Mouse (Mus musculus): ENCODE data around the gene Ifrd2. TPM values are rescaled to one million over a fixed set of nuclear protein-coding genes. Genes with fewer than 3 reads are reported as not detected.
"Not testable (repeated sequence)": the region's sequence is repeated elsewhere in the genome, so short reads cannot be mapped to it uniquely, and the experiment has no call there.

Ifrd2 gene
- polyA plus RNA-seq, 1 experiment from 2014 or later: 45.9 TPM

- Histone ChIP-seq H3K9me3 (no peaks in the 10 kb centered on the region), H3K27me3 (no peaks in the 10 kb centered on the region), H3K27ac (peak overlapping the region; percentile 92), H3K4me2 (peak overlapping the region; percentile 69), H3K4me3 (peak overlapping the region; percentile 84), H3K9ac (peak overlapping the region; percentile 67), H3K36me3 (peaks cover 37% of the 10 kb centered on the region), H3K4me1 (peaks cover 61% of the 10 kb centered on the region)
- under 1% methylated on average over 41 of the region's 41 CpGs for WGBS
- ATAC-seq (ENCODE audit: insufficient number of reproducible peaks, low FRiP score, low TSS enrichment, low read depth): peak; percentile 78
These were observed 18.8 kb upstream of the Ifrd2 start for GRCm38 (mm10) chr9:107568331-107569261.

GRCm38 (mm10) chr9:107569270-107569669, 18.2 kb upstream of the Ifrd2 start:
- Histone ChIP-seq H3K27ac (peak overlapping the region; percentile 92), H3K36me3 (peaks cover 40% of the 10 kb centered on the region), H3K27me3 (no peaks in the 10 kb centered on the region), H3K4me2 (peak overlapping the region; percentile 69), H3K9me3 (no peaks in the 10 kb centered on the region), H3K9ac (peak overlapping the region; percentile 67), H3K4me3 (peak overlapping the region; percentile 84), H3K4me1 (peaks cover 54% of the 10 kb centered on the region)
- peak; percentile 22; the same call in 1 of the 2 replicates for ATAC-seq (ENCODE audit: insufficient number of reproducible peaks, low FRiP score, low TSS enrichment, low read depth)
- 0% methylated on average over 21 of the region's 23 CpGs for WGBS

- no peak for ATAC-seq (ENCODE audit: insufficient number of reproducible peaks, low FRiP score, low TSS enrichment, low read depth)
- peak overlapping the region; percentile 92 for H3K27ac ChIP-seq
- 34% methylated on average over 13 of the region's 13 CpGs for WGBS
These were observed 17.4 kb upstream of the Ifrd2 start for GRCm38 (mm10) chr9:107570016-107570415.

GRCm38 (mm10) chr9:107570845-107571244, 16.6 kb upstream of the Ifrd2 start:
- peaks cover 53% of the 10 kb centered on the region for H3K4me1 ChIP-seq
- no peak overlapping the region; the same call in 1 of the 2 replicates for H3K9ac ChIP-seq
- no peak overlapping the region for H3K27ac ChIP-seq
- no peak for ATAC-seq (ENCODE audit: insufficient number of reproducible peaks, low FRiP score, low TSS enrichment, low read depth)
- H3K9me3 ChIP-seq: no peaks in the 10 kb centered on the region
- peak overlapping the region; percentile 84 for H3K4me3 ChIP-seq
- peaks cover 37% of the 10 kb centered on the region for H3K36me3 ChIP-seq
- WGBS: 86% methylated on average over 21 of the region's 21 CpGs
- H3K27me3 ChIP-seq: no peaks in the 10 kb centered on the region
- H3K4me2 ChIP-seq: peak overlapping the region; percentile 69

More at GRCm38 (mm10) chr9:107570016-107570415, 17.4 kb upstream of the Ifrd2 start:
- H3K27me3 ChIP-seq: no peaks in the 10 kb centered on the region
- H3K4me2 ChIP-seq: peak overlapping the region; percentile 69
- peak overlapping the region; percentile 84 for H3K4me3 ChIP-seq
- H3K9me3 ChIP-seq: no peaks in the 10 kb centered on the region
- H3K4me1 ChIP-seq: peaks cover 53% of the 10 kb centered on the region
- H3K9ac ChIP-seq: peak overlapping the region; percentile 67
- H3K36me3 ChIP-seq: peaks cover 42% of the 10 kb centered on the region

GRCm38 (mm10) chr9:107571534-107572326, 15.7 kb upstream of the Ifrd2 start:
- no peak for ATAC-seq (ENCODE audit: insufficient number of reproducible peaks, low FRiP score, low TSS enrichment, low read depth)
- Histone ChIP-seq H3K4me3 (no peak overlapping the region), H3K27me3 (no peaks in the 10 kb centered on the region), H3K4me1 (peaks cover 54% of the 10 kb centered on the region), H3K36me3 (peaks cover 37% of the 10 kb centered on the region), H3K9me3 (no peaks in the 10 kb centered on the region), H3K9ac (no peak overlapping the region), H3K27ac (no peak overlapping the region), H3K4me2 (peak overlapping the region; percentile 17; the same call in 1 of the 2 replicates)
- 92% methylated on average over 22 of the region's 22 CpGs for WGBS

- H3K9ac ChIP-seq: no peak overlapping the region
- peaks cover 37% of the 10 kb centered on the region for H3K36me3 ChIP-seq
- no peak overlapping the region for H3K4me2 ChIP-seq
- peaks cover 54% of the 10 kb centered on the region for H3K4me1 ChIP-seq
- H3K9me3 ChIP-seq: no peaks in the 10 kb centered on the region
- no peak overlapping the region for H3K4me3 ChIP-seq
- no peak for ATAC-seq (ENCODE audit: insufficient number of reproducible peaks, low FRiP score, low TSS enrichment, low read depth)
- WGBS: 93% methylated on average over 2 of the region's 2 CpGs
- H3K27me3 ChIP-seq: no peaks in the 10 kb centered on the region
- H3K27ac ChIP-seq: no peak overlapping the region
These were observed 15.1 kb upstream of the Ifrd2 start for GRCm38 (mm10) chr9:107572327-107572662.

GRCm38 (mm10) chr9:107573774-107574173, 13.7 kb upstream of the Ifrd2 start:
- not testable (repeated sequence) for H3K4me3 ChIP-seq; ATAC-seq (ENCODE audit: insufficient number of reproducible peaks, low FRiP score, low TSS enrichment, low read depth); H3K9ac ChIP-seq; H3K27ac ChIP-seq; H3K9me3 ChIP-seq; H3K27me3 ChIP-seq; H3K4me2 ChIP-seq
- WGBS: 86% methylated on average over 6 of the region's 6 CpGs
- peaks cover 51% of the 10 kb centered on the region for H3K4me1 ChIP-seq
- peaks cover 37% of the 10 kb centered on the region for H3K36me3 ChIP-seq

- Histone ChIP-seq H3K27me3 (no peaks in the 10 kb centered on the region), H3K9me3 (no peaks in the 10 kb centered on the region), H3K4me2 (0 out of 2 replicates have a peak overlapping the region, but pooled peaks have one; percentile 57), H3K27ac (peak overlapping the region; percentile 87), H3K4me1 (peaks cover 54% of the 10 kb centered on the region), H3K36me3 (peaks cover 39% of the 10 kb centered on the region), H3K4me3 (0 out of 2 replicates have a peak overlapping the region, but pooled peaks have one; percentile 43), H3K9ac (no peak overlapping the region)
- 70% methylated on average over 14 of the region's 14 CpGs for WGBS
- ATAC-seq (ENCODE audit: insufficient number of reproducible peaks, low FRiP score, low TSS enrichment, low read depth): no peak
These were observed 11.7 kb upstream of the Ifrd2 start for GRCm38 (mm10) chr9:107575579-107576356.

GRCm38 (mm10) chr9:107576357-107577107, 10.9 kb upstream of the Ifrd2 start, which contains the start of gene Hyal1:
Gene Hyal1, plus strand, starts transcription at chr9:107576927.
- Histone ChIP-seq H3K4me3 (peak within 1 kb of the TSS; percentile 43), H3K4me1 (peaks cover 50% of the 10 kb centered on the region), H3K9me3 (no peaks in the 10 kb centered on the region), H3K36me3 (peaks cover 32% of the 10 kb centered on the region), H3K27me3 (no peaks in the 10 kb centered on the region), H3K9ac (peak within 1 kb of the TSS; percentile 40; the same call in 1 of the 2 replicates), H3K27ac (peak within 1 kb of the TSS; percentile 87), H3K4me2 (peak within 1 kb of the TSS; percentile 57)
- WGBS: 17% methylated on average over 16 of the region's 16 CpGs
- ATAC-seq (ENCODE audit: insufficient number of reproducible peaks, low FRiP score, low TSS enrichment, low read depth): peak; percentile 60; the same call in 1 of the 2 replicates

GRCm38 (mm10) chr9:107577871-107578270, 9.6 kb upstream of the Ifrd2 start:
- no peak overlapping the region for H3K9ac ChIP-seq
- H3K4me2 ChIP-seq: 0 out of 2 replicates have a peak overlapping the region, but pooled peaks have one; percentile 6
- 93% methylated on average over 10 of the region's 10 CpGs for WGBS
- H3K4me3 ChIP-seq: no peak overlapping the region
- H3K27me3 ChIP-seq: no peaks in the 10 kb centered on the region
- H3K4me1 ChIP-seq: peaks cover 55% of the 10 kb centered on the region
- H3K9me3 ChIP-seq: no peaks in the 10 kb centered on the region
- peaks cover 23% of the 10 kb centered on the region for H3K36me3 ChIP-seq
- no peak for ATAC-seq (ENCODE audit: insufficient number of reproducible peaks, low FRiP score, low TSS enrichment, low read depth)
- no peak overlapping the region for H3K27ac ChIP-seq
